Mouse (Mus musculus): Measurements from ENCODE around the gene Rest.

The Rest gene

DNA sequence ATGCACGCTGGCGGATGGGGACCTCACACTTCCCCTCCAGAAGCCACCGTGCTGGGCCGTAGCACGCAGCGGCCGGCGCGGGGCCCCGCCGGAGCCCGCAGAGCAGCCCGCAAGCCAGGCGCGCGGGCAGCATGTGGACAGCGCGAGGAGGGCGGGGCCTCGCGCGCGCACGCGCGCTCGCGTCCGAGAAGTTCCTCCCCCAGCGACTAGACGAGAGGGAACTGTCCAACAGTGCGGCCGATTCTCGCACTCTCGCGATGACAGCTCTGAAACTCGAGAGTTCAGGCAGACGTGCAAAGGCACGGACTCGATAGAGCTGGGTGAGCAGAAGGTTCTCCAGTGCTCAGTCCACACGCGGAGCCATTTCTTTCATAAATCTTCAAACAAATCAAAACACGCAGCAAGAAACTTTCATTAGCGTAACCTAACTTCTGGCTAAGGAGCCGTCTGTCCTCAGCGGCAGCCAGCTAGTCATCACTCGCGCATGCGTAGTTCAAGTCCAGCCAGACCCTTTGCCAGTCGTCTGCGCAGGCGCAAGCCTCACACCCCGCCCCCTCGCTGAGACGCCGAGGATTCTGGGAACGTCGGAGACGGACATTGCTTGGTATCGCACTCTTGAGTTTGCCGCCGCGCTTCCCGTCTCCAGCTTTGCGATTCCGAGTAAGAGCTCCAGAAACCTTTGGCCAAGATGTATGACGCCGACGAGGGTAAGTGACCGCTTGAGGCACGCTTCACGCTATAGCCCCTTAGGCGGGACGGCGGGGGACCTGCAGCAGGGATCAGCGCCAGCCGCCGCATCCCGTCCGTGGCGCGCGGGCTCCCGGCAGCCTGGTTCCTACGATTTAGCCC lies 44.9 kb downstream of the Rest start, which contains the start of the genes Noa1 and Polr2b:
Gene Noa1 (minus strand): TSS at position 161 of the 849 bp plus-strand sequence.
Gene Polr2b (plus strand): TSS at position 224 of the 849 bp plus-strand sequence.
- peak; percentile 99 for DNase-seq

DNA sequence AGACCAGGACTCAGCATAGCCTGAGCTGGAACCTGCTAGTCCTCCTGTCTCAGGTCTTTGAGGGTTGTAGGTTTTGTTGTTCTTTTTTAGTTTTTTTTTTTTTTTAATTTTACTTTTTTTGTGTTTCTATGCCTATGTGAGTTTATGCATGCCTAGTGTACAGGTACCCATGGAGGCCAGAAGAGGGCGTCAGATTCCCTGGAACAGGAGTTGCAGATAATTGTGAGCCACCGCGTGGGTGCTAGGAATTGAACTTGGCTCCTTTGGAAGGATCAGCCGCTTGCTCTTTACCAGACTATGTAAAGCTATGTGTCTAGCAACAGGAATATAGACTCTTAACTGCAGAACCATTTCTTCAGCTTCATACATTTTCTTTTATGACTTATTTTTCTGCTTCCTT lies 48.9 kb downstream of the Rest start:
- DNase-seq = no peak

- DNase-seq = no peak
Measured at GRCm38 (mm10) chr5:77314986-77315385, 49.7 kb downstream of the Rest start.

DNA sequence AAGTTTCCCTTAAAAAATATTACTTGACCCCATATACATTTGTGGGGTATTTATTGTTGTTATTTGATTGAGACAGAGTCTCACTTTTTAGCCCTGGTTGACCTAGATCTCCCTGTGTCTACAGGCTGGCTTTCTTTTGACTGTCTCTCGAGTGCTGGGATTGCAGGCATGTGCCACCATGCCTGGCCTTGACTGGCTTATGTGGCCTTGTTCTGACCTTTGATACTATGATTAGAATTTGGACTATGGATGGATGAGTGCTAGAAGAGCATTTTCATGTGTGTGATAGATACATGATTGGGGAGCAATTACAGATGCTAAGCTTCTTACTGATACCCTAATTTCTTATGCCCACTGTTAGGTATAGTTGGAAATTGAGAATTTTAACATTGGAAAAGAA lies 59.6 kb downstream of the Rest start:
- no peak for DNase-seq

DNA sequence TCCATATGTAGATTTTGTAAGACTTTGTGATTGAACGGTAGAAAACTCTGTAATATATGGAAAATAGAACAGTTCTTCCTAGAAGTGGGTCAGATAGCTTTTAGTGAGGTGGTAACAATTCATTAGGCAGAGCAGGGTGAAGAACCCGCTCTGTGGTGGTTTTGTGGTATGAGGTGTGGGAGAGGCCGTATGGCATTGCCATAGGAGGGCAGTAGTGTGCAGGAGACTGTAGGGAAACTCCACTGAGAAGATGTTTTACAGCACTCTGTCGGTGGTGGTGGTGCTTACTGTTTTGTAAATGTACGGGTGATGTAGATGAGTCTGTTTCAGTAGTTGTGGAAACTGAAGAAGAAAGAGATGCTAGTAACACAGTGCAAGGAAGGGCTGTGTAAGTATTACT lies 64.9 kb downstream of the Rest start:
- no peak for DNase-seq
